Mouse (Mus musculus) brain, embryonic 14.5 days (tissue): ENCODE measurements around the gene Gm21818.
"Not testable (repeated sequence)": the region's sequence is repeated elsewhere in the genome, so short reads cannot be mapped to it uniquely, and the experiment has no call there.

Source experiments
- CTCF ChIP-seq: fragments of 200-500 bp; IDR thresholded peaks from 2 replicates; pipeline ENCODE4 v1.5.1; 2012; ENCODE audit warnings: inconsistent platforms, mild to moderate bottlenecking, moderate library complexity, borderline replicate concordance; ENCODE audit not compliant: insufficient read depth, insufficient read length; ENCODE audit errors: extremely low read depth
- POLR2A ChIP-seq: fragments of 200-500 bp; IDR thresholded peaks from 2 replicates; pipeline ENCODE4 v1.6.1; 2012; ENCODE audit warnings: mild to moderate bottlenecking, inconsistent platforms, borderline replicate concordance; ENCODE audit not compliant: poor library complexity, insufficient read depth, insufficient read length, severe bottlenecking; ENCODE audit errors: extremely low read depth

DNA sequence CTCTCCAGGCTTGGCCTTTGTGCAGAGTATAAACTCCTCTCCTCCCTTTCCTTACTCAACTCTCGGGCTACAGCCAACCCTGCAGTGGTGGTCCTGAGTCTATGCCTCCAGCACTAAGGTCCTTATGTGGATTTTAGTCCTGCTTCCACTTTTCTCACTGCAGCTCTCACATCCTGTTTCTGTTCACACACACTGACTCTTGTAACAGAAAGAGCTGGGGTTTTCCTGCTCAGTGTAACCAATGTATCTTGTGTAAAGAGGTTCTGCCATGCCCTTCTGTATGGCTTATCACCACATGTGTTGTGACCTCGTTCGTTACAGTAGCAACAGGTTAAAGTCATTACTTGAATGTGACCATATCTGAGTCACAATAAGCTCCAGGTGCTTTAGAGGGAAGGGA is 21.6 kb upstream of the Gm21818 start:
- not testable (repeated sequence) for TF ChIP-seq POLR2A, CTCF
